Mouse (Mus musculus) cerebellum, adult 2 months (tissue): ENCODE measurements at regions not wholly inside any gene's neighbourhood (a gene's known extent, or its start where the extent isn't known, plus 50 kb on each side); places are given as distances from the start of the nearest gene placed in this dataset.

Experiments
- DNase-seq, 2 experiments: peaks; one replicate each; pipeline ENCODE4 v3.0.0; 2021
- H3K27ac ChIP-seq: fragments of 200-500 bp; 2 replicates; pipeline ENCODE4 v1.5.1; 2012; ENCODE audit warnings: low read length, control low read depth, inconsistent platforms; ENCODE audit not compliant: insufficient read depth
- H3K27me3 ChIP-seq: fragments of 200-500 bp; 2 replicates; pipeline ENCODE4 v1.6.1; 2012; ENCODE audit warnings: inconsistent platforms, mild to moderate bottlenecking, low read length, moderate library complexity; ENCODE audit not compliant: control insufficient read depth, insufficient read depth
- H3K4me1 ChIP-seq: fragments of 200-500 bp; 2 replicates; pipeline ENCODE4 v1.6.1; 2011; ENCODE audit warnings: low read length; ENCODE audit not compliant: control insufficient read depth, insufficient read depth
- H3K4me3 ChIP-seq: fragments of 200-500 bp; replicated peaks from 2 replicates; pipeline ENCODE3; 2011; ENCODE audit warnings: mild to moderate bottlenecking, low read depth, low read length, control low read depth; ENCODE audit not compliant: insufficient read depth
- CTCF ChIP-seq: fragments of 200-500 bp; IDR thresholded peaks from 2 replicates; pipeline ENCODE4 v1.5.1; 2011; ENCODE audit warnings: low read depth, mild to moderate bottlenecking, control low read depth, low read length, moderate library complexity, borderline replicate concordance; ENCODE audit not compliant: insufficient read depth
- POLR2A ChIP-seq: fragments of 200-500 bp; IDR thresholded peaks from 2 replicates; pipeline ENCODE4 v1.6.1; 2011; ENCODE audit warnings: low read length, control low read depth, borderline replicate concordance; ENCODE audit not compliant: insufficient read depth
- WGBS: fragments of 180-500 bp; shearing (Covaris S2); methylation state at CpG from one replicate; pipeline ENCODE4 v1.1.7; 2018; 5-methylcytosine and 5-hydroxymethylcytosine counted together

- Histone ChIP-seq H3K4me1 (peaks cover 2% of the 10 kb centered on the region; the same call in 1 of the 2 replicates), H3K27me3 (no peaks in the 10 kb centered on the region), H3K4me3 (peak overlapping the region; percentile 84), H3K27ac (peak overlapping the region; percentile 88)
- 2% methylated on average over 9 of the region's 9 CpGs for WGBS
- TF ChIP-seq POLR2A (no peak), CTCF (no peak)
- DNase-seq: peak; percentile 14 to 46
These were observed 233.4 kb downstream of the Mef2c start for GRCm38 (mm10) chr13:83737031-83737825.

GRCm38 (mm10) chr13:83737826-83738527 is 234.1 kb downstream of the Mef2c start:
- H3K4me1 ChIP-seq: peaks cover 2% of the 10 kb centered on the region; the same call in 1 of the 2 replicates
- TF ChIP-seq POLR2A (no peak), CTCF (no peak)
- H3K27me3 ChIP-seq: no peaks in the 10 kb centered on the region
- H3K4me3 ChIP-seq: peak overlapping the region; percentile 84
- DNase-seq: peak; percentile 62 to 78
- under 1% methylated on average over 27 of the region's 27 CpGs for WGBS
- H3K27ac ChIP-seq: peak overlapping the region; percentile 88

- peak; percentile 68 to 73 for DNase-seq
- H3K4me1 ChIP-seq: peaks cover 2% of the 10 kb centered on the region; the same call in 1 of the 2 replicates
- peak overlapping the region; percentile 88 for H3K27ac ChIP-seq
- H3K4me3 ChIP-seq: peak overlapping the region; percentile 84
- no peak for TF ChIP-seq CTCF
- TF ChIP-seq POLR2A: no peak
- H3K27me3 ChIP-seq: no peaks in the 10 kb centered on the region
- 1% methylated on average over 12 of the region's 12 CpGs for WGBS
These were observed 234.7 kb downstream of the Mef2c start for GRCm38 (mm10) chr13:83738528-83738981.

GRCm38 (mm10) chr13:83739131-83739530 is 235.3 kb downstream of the Mef2c start:
- H3K4me1 ChIP-seq: peaks cover 2% of the 10 kb centered on the region; the same call in 1 of the 2 replicates
- H3K4me3 ChIP-seq: peak overlapping the region; percentile 84
- 1% methylated on average over 3 of the region's 3 CpGs for WGBS
- TF ChIP-seq CTCF: no peak
- H3K27me3 ChIP-seq: no peaks in the 10 kb centered on the region
- peak overlapping the region; percentile 88; the same call in 1 of the 2 replicates for H3K27ac ChIP-seq
- no peak for DNase-seq

GRCm38 (mm10) chr13:83739541-83740061 is 235.8 kb downstream of the Mef2c start:
- WGBS: 3% methylated on average over 15 of the region's 15 CpGs
- H3K4me1 ChIP-seq: peaks cover 2% of the 10 kb centered on the region; the same call in 1 of the 2 replicates
- peak; percentile 61 to 67 for DNase-seq
- peak overlapping the region; percentile 88 for H3K27ac ChIP-seq
- TF ChIP-seq CTCF (no peak), POLR2A (no peak)
- no peaks in the 10 kb centered on the region for H3K27me3 ChIP-seq
- peak overlapping the region; percentile 84 for H3K4me3 ChIP-seq

GRCm38 (mm10) chr13:83740101-83740500 is 236.3 kb downstream of the Mef2c start:
- peak overlapping the region; percentile 88 for H3K27ac ChIP-seq
- H3K4me1 ChIP-seq: peaks cover 2% of the 10 kb centered on the region; the same call in 1 of the 2 replicates
- WGBS: 5% methylated on average over 2 of the region's 2 CpGs
- peak overlapping the region; percentile 84 for H3K4me3 ChIP-seq
- DNase-seq: no peak
- H3K27me3 ChIP-seq: no peaks in the 10 kb centered on the region
- no peak for TF ChIP-seq POLR2A

- 4% methylated on average over 4 of the region's 4 CpGs for WGBS
- Histone ChIP-seq H3K4me1 (peaks cover 1% of the 10 kb centered on the region; the same call in 1 of the 2 replicates), H3K27ac (no peak overlapping the region), H3K27me3 (no peaks in the 10 kb centered on the region), H3K4me3 (peak overlapping the region; percentile 24)
- DNase-seq: peak; percentile 23 to 28
- TF ChIP-seq CTCF (no peak), POLR2A (no peak)
These were observed 236.9 kb downstream of the Mef2c start for GRCm38 (mm10) chr13:83740771-83741170.

- WGBS: 10% methylated on average over 7 of the region's 7 CpGs
- H3K27ac ChIP-seq: peak overlapping the region; percentile 60; the same call in 1 of the 2 replicates
- no peak for TF ChIP-seq CTCF
- no peak for TF ChIP-seq POLR2A
- H3K4me3 ChIP-seq: no peak overlapping the region
- DNase-seq: peak; percentile 29 to 38
- H3K27me3 ChIP-seq: no peaks in the 10 kb centered on the region
- H3K4me1 ChIP-seq: peaks cover 5% of the 10 kb centered on the region; the same call in 1 of the 2 replicates
These were observed 237.8 kb downstream of the Mef2c start for GRCm38 (mm10) chr13:83741591-83742021.
